9 mouse cellular contexts compared by ENCODE assay signal in genomic region chr5:111418202-111419120, GRCm38 (mm10). TPM values are rescaled to one million over a fixed set of nuclear protein-coding genes. Genes with fewer than 3 reads are reported as not detected.
DNase-seq lines count a peak whose midpoint lies in the region; ATAC-seq and TF ChIP-seq lines count a peak whose summit lies in the region.
"Had no signal": no experiment of that assay in that cellular context is flagged by ENCODE, and none has a peak within 500 bp of the region (broad histone marks: within the 10 kb centered on the region; RNA-seq: fewer than 3 reads in every experiment).

No protein-coding gene starts in this region.

- H3K4me2 ChIP-seq in midbrain, postnatal 0 days (ENCODE audit: low read depth, low read length, poor library complexity, severe bottlenecking): peak overlapping the region; percentile 92

- no peaks in the 10 kb centered on the region for H3K9me3 ChIP-seq in midbrain, postnatal 0 days (ENCODE audit: low read length)

- H3K36me3 ChIP-seq in midbrain, postnatal 0 days (ENCODE audit: insufficient read depth, low read length): peaks cover 11% of the 10 kb centered on the region; the same call in 1 of the 2 replicates

- peaks cover 5% of the 10 kb centered on the region; the same call in 1 of the 2 replicates for H3K4me1 ChIP-seq in midbrain, postnatal 0 days (ENCODE audit: insufficient read depth, low read length)

- H3K27ac ChIP-seq in midbrain, postnatal 0 days (ENCODE audit: low read depth, low read length): peak overlapping the region; percentile 90

- peak; percentile 34 to 59 for DNase-seq in heart, adult 18-20 months
- no peak for DNase-seq in heart, postnatal 25 days (ENCODE audit: low spot score)
- DNase-seq in R1 (ENCODE audit: low read depth, low spot score): peak; percentile 28
- peak; percentile 55 for DNase-seq in gastrocnemius, postnatal 25 days
- peak; percentile 68 for DNase-seq in kidney, postnatal 10 days
- DNase-seq in midbrain, postnatal 0 days (ENCODE audit: low spot score): no peak
- DNase-seq in thymus, postnatal 10 days (ENCODE audit: low spot score in 2 of 2): no peak
- no peak for DNase-seq in layer of hippocampus, adult 9-11 months

- H3K4me3 ChIP-seq in midbrain, postnatal 0 days (ENCODE audit: low read depth, low read length): peak overlapping the region; percentile 90

- under 1% methylated on average over 58 of the region's 63 CpGs for WGBS in midbrain, postnatal 0 days

- no peak for TF ChIP-seq CTCF in midbrain, postnatal 0 days (IDR thresholded peaks at IDR 0.05)

- ATAC-seq in midbrain, postnatal 0 days (ENCODE audit: low FRiP score): no peak

- no peaks in the 10 kb centered on the region for H3K27me3 ChIP-seq in midbrain, postnatal 0 days (ENCODE audit: insufficient read depth, low read length)

- peak overlapping the region; percentile 91 for H3K9ac ChIP-seq in midbrain, postnatal 0 days (replicated peaks; ENCODE audit: low read length, poor library complexity, severe bottlenecking)

- intact Hi-C loops in heart, postnatal 25 days (cut with DNase I): loop anchor here (5.0 kb wide), 1 partner anchor 114 kb away; no protein-coding TSS in a partner anchor

RNA-seq across cellular contexts. Expression of gene Mn1, which starts 1.3 kb away (rescaled TPM):
- 10 to 100 TPM; 16.0 to 16.6 TPM for total RNA-seq in heart, adult 18-20 months (2021)
- total RNA-seq in heart, postnatal 25 days (2021): 10 to 100 TPM; 16.7 to 20.5 TPM
- 10 to 100 TPM; 49.1 to 75.2 TPM for total RNA-seq in gastrocnemius, postnatal 25 days (2021)
- 112 and 139 TPM in 2 replicates for total RNA-seq in midbrain, postnatal 0 days (2014; rRNA removed)
- polyA plus RNA-seq in midbrain, postnatal 0 days (2015; fragmentation: Nextera tagmentation; extraction: Ambion mirVana): 49.6 and 49.8 TPM in 2 replicates
- polyA plus RNA-seq: C2C12 had no signal

Comparison
In these comparisons a context has a peak if more than half of its experiments do, and no peak if none do; other contexts are left out.
1. DNase-seq: peak in heart, adult 18-20 months (2 of 2), R1 (single experiment), gastrocnemius, postnatal 25 days (single experiment) and kidney, postnatal 10 days (single experiment); none in heart, postnatal 25 days (single experiment), midbrain, postnatal 0 days (single experiment), thymus, postnatal 10 days (0 of 2) and layer of hippocampus, adult 9-11 months (single experiment).